Mouse (Mus musculus) forebrain, embryonic 11.5 days (tissue): Measurements from ENCODE around the gene Calhm4. TPM values are rescaled to one million over a fixed set of nuclear protein-coding genes. Genes with fewer than 3 reads are reported as not detected.
A peak's percentile ranks its signal among the peaks of the same experiment; 100 is the strongest.
"Not testable (repeated sequence)": the region's sequence is repeated elsewhere in the genome, so short reads cannot be mapped to it uniquely, and the experiment has no call there.

Experiments
- ATAC-seq: fragments of 200-750 bp; cut with Nextera tagmentation; replicated peaks from 2 replicates; pipeline ENCODE4 v1.8.0; 2017; ENCODE audit warnings: moderate TSS enrichment; ENCODE audit not compliant: low FRiP score
- DNase-seq: peaks from one replicate; pipeline ENCODE4 v3.0.0-alpha.2; 2017; ENCODE audit warnings: low spot score
- H3K27ac ChIP-seq: fragments of 300-500 bp; sonication (generic); 2 replicates; pipeline ENCODE4 v1.5.1; 2014; ENCODE audit warnings: low read depth, low read length
- H3K27me3 ChIP-seq: fragments of 300-500 bp; sonication (generic); 2 replicates; pipeline ENCODE4 v1.6.1; 2014; ENCODE audit warnings: mild to moderate bottlenecking, low read length, mixed read lengths; ENCODE audit not compliant: control insufficient read depth, insufficient read depth
- H3K36me3 ChIP-seq: fragments of 300-500 bp; sonication (generic); 2 replicates; pipeline ENCODE4 v1.6.1; 2014; ENCODE audit warnings: mild to moderate bottlenecking, low read length, moderate library complexity, mixed read lengths; ENCODE audit not compliant: control insufficient read depth, insufficient read depth
- H3K4me1 ChIP-seq: fragments of 300-500 bp; sonication (generic); replicated peaks from 2 replicates; pipeline ENCODE4 v1.6.1; 2014; ENCODE audit warnings: low read length, mixed read lengths; ENCODE audit not compliant: control insufficient read depth, insufficient read depth
- H3K4me2 ChIP-seq: fragments of 300-500 bp; sonication (generic); 2 replicates; pipeline ENCODE4 v1.6.1; 2014; ENCODE audit warnings: low read depth, mild to moderate bottlenecking, low read length, moderate library complexity, mixed read lengths; ENCODE audit not compliant: severe bottlenecking
- H3K4me3 ChIP-seq: fragments of 300-500 bp; sonication (generic); 2 replicates; pipeline ENCODE4 v1.5.1; 2014; ENCODE audit warnings: low read depth, low read length
- H3K9ac ChIP-seq: fragments of 300-500 bp; sonication (generic); 2 replicates; pipeline ENCODE4 v1.6.1; 2014; ENCODE audit warnings: low read length
- H3K9me3 ChIP-seq: fragments of 300-500 bp; sonication (generic); 2 replicates; pipeline ENCODE4 v1.6.1; 2016; ENCODE audit warnings: low read length, mixed read lengths; ENCODE audit not compliant: control insufficient read depth
- WGBS: fragments of 180-500 bp; shearing (Covaris S2); extraction: QIAGEN DNeasy Blood & Tissue Kit; methylation state at CpG from one replicate; pipeline ENCODE4 v1.1.7; 2014; 5-methylcytosine and 5-hydroxymethylcytosine counted together
- polyA plus RNA-seq: library from polyadenylated mRNA; unstranded; fragments of >200 nt; fragmentation: Nextera tagmentation; extraction: Ambion mirVana; gene quantifications from 2 replicates; pipeline ENCODE4 v1.2.1, GENCODE M21; 2014

The Calhm4 gene
- polyA plus RNA-seq, 1 experiment from 2014 or later = not detected

- WGBS = under 1% methylated on average over 21 of the region's 21 CpGs
- peaks cover 4% of the 10 kb centered on the region; the same call in 1 of the 2 replicates for H3K4me1 ChIP-seq
- peak overlapping the region; percentile 73 for H3K4me3 ChIP-seq
- no peaks in the 10 kb centered on the region for H3K36me3 ChIP-seq
- H3K27ac ChIP-seq = peak overlapping the region; percentile 65
- H3K27me3 ChIP-seq = no peaks in the 10 kb centered on the region
- peak overlapping the region; percentile 73 for H3K4me2 ChIP-seq
- H3K9ac ChIP-seq = peak overlapping the region; percentile 75
- DNase-seq (no peak), ATAC-seq (no peak)
- no peaks in the 10 kb centered on the region for H3K9me3 ChIP-seq
Measured at GRCm38 (mm10) chr10:34018746-34019301, 25.3 kb downstream of the Calhm4 start.

GRCm38 (mm10) chr10:34013241-34013640 is 30.9 kb downstream of the Calhm4 start:
- Histone ChIP-seq H3K27me3 (no peaks in the 10 kb centered on the region), H3K4me3 (no peak overlapping the region), H3K4me2 (no peak overlapping the region), H3K27ac (no peak overlapping the region), H3K4me1 (peaks cover 2% of the 10 kb centered on the region; the same call in 1 of the 2 replicates), H3K9ac (no peak overlapping the region), H3K9me3 (no peaks in the 10 kb centered on the region), H3K36me3 (no peaks in the 10 kb centered on the region)
- DNase-seq = no peak
- no peak for ATAC-seq
- 95% methylated on average over 2 of the region's 2 CpGs for WGBS

- ATAC-seq (no peak), DNase-seq (no peak)
- Histone ChIP-seq H3K4me1 (no peaks in the 10 kb centered on the region), H3K27me3 (no peaks in the 10 kb centered on the region), H3K4me3 (no peak overlapping the region), H3K9ac (no peak overlapping the region), H3K4me2 (no peak overlapping the region), H3K9me3 (no peaks in the 10 kb centered on the region), H3K27ac (no peak overlapping the region), H3K36me3 (no peaks in the 10 kb centered on the region; the same call in 1 of the 2 replicates)
- WGBS = 97% methylated on average over 4 of the region's 4 CpGs
Measured at GRCm38 (mm10) chr10:34012581-34012980, 31.5 kb downstream of the Calhm4 start.

- no peak for ATAC-seq
- Histone ChIP-seq H3K27ac (no peak overlapping the region), H3K4me1 (no peaks in the 10 kb centered on the region), H3K9me3 (no peaks in the 10 kb centered on the region), H3K4me3 (no peak overlapping the region), H3K4me2 (no peak overlapping the region), H3K27me3 (no peaks in the 10 kb centered on the region), H3K9ac (no peak overlapping the region), H3K36me3 (no peaks in the 10 kb centered on the region; the same call in 1 of the 2 replicates)
- no peak for DNase-seq
Measured at GRCm38 (mm10) chr10:33998397-33998796, 45.7 kb downstream of the Calhm4 start.

GRCm38 (mm10) chr10:33996686-33997085 is 47.4 kb downstream of the Calhm4 start:
- H3K36me3 ChIP-seq, H3K4me2 ChIP-seq, H3K4me1 ChIP-seq, H3K27me3 ChIP-seq, DNase-seq, H3K27ac ChIP-seq, H3K9me3 ChIP-seq, ATAC-seq, H3K9ac ChIP-seq, H3K4me3 ChIP-seq: not testable (repeated sequence)
- 92% methylated on average over 6 of the region's 8 CpGs for WGBS

Other genes starting within 250 kb of the Calhm4 start
- not detected in 2 replicates for gene Sult3a1, start 186.6 kb downstream of the Calhm4 start, polyA plus RNA-seq
- 0.24 and 0.37 TPM in 2 replicates for gene Rsph4a, start 139.2 kb downstream of the Calhm4 start, polyA plus RNA-seq
- gene Zup1, start 93.0 kb downstream of the Calhm4 start, polyA plus RNA-seq = 25.4 and 27.1 TPM in 2 replicates
- gene Rwdd1, start 24.7 kb downstream of the Calhm4 start, polyA plus RNA-seq = 151 and 165 TPM in 2 replicates
- not detected in 2 replicates for gene Trappc3l, start 6.7 kb downstream of the Calhm4 start, polyA plus RNA-seq
- gene Calhm5, start 52.2 kb upstream of the Calhm4 start, polyA plus RNA-seq = 0.20 and 0.32 TPM in 2 replicates
- gene Calhm6, start 83.7 kb upstream of the Calhm4 start, polyA plus RNA-seq = 0.33 and 0.69 TPM in 2 replicates
- 16.5 and 17.8 TPM in 2 replicates for gene Dse, start 163.4 kb upstream of the Calhm4 start, polyA plus RNA-seq
- 61.0 and 68.6 TPM in 2 replicates for gene Tspyl1, start 237.9 kb upstream of the Calhm4 start, polyA plus RNA-seq